Mouse (Mus musculus): ENCODE results near the gene Pla2r1.

Pla2r1 gene

GRCm38 (mm10) chr2:60552902-60553682 is at the start of gene Pla2r1:
Pla2r1 (minus strand) TSS chr2:60553308.
- DNase-seq, result no peak

- DNase-seq, result no peak
Measured at GRCm38 (mm10) chr2:60601326-60601725, 48.2 kb upstream of the Pla2r1 start.

- DNase-seq, result no peak
Measured at GRCm38 (mm10) chr2:60600863-60601262, 47.8 kb upstream of the Pla2r1 start.

- DNase-seq, result no peak
Measured at GRCm38 (mm10) chr2:60583416-60583815, 30.3 kb upstream of the Pla2r1 start.

- DNase-seq, result no peak
Measured at GRCm38 (mm10) chr2:60554561-60554960, 1.5 kb upstream of the Pla2r1 start.

- no peak for DNase-seq
Measured at GRCm38 (mm10) chr2:60552177-60552901, 769 bp downstream of the Pla2r1 start.

- no peak for DNase-seq
Measured at GRCm38 (mm10) chr2:60551673-60552072, 1.4 kb downstream of the Pla2r1 start.

GRCm38 (mm10) chr2:60550521-60550920 is 2.6 kb downstream of the Pla2r1 start:
- DNase-seq, result no peak

- DNase-seq, result no peak
Measured at GRCm38 (mm10) chr2:60549851-60550250, 3.3 kb downstream of the Pla2r1 start.

GRCm38 (mm10) chr2:60546082-60546481 is 7.0 kb downstream of the Pla2r1 start:
- DNase-seq, result no peak

GRCm38 (mm10) chr2:60544006-60544405 is 9.1 kb downstream of the Pla2r1 start:
- DNase-seq, result no peak

GRCm38 (mm10) chr2:60541745-60542144 is 11.4 kb downstream of the Pla2r1 start:
- DNase-seq, result no peak

- DNase-seq, result no peak
Measured at GRCm38 (mm10) chr2:60540346-60540745, 12.8 kb downstream of the Pla2r1 start.

- no peak for DNase-seq
Measured at GRCm38 (mm10) chr2:60538710-60539109, 14.4 kb downstream of the Pla2r1 start.

- DNase-seq, result no peak
Measured at GRCm38 (mm10) chr2:60538274-60538673, 14.8 kb downstream of the Pla2r1 start.

GRCm38 (mm10) chr2:60534755-60535154 is 18.4 kb downstream of the Pla2r1 start:
- DNase-seq, result no peak

GRCm38 (mm10) chr2:60533026-60533425 is 20.1 kb downstream of the Pla2r1 start:
- DNase-seq, result no peak

GRCm38 (mm10) chr2:60532495-60532894 is 20.6 kb downstream of the Pla2r1 start:
- DNase-seq, result no peak

- no peak for DNase-seq
Measured at GRCm38 (mm10) chr2:60515817-60516216, 37.3 kb downstream of the Pla2r1 start.

GRCm38 (mm10) chr2:60514863-60515262 is 38.2 kb downstream of the Pla2r1 start:
- DNase-seq, result no peak

GRCm38 (mm10) chr2:60510718-60511117 is 42.4 kb downstream of the Pla2r1 start:
- DNase-seq, result no peak

- DNase-seq, result no peak
Measured at GRCm38 (mm10) chr2:60505145-60505544, 48.0 kb downstream of the Pla2r1 start.

GRCm38 (mm10) chr2:60504718-60505117 is 48.4 kb downstream of the Pla2r1 start:
- DNase-seq, result no peak

- no peak for DNase-seq
Measured at GRCm38 (mm10) chr2:60503991-60504390, 49.1 kb downstream of the Pla2r1 start.
